ENCODE assay signal across 16 mouse cellular contexts in genomic region chr10:58532177-58532576, GRCm38 (mm10).
"Had no signal": no experiment of that assay in that cellular context is flagged by ENCODE, and none has a peak within 500 bp of the region (broad histone marks: within the 10 kb centered on the region; RNA-seq: fewer than 3 reads in every experiment).

No protein-coding gene starts in this region.

- H3K9me3 ChIP-seq: lung, embryonic 15.5 days; megakaryocyte, embryonic 14.5 days; midbrain, embryonic 15.5 days; neural tube, embryonic 12.5 days had no signal

- H3K27me3 ChIP-seq: lung, embryonic 15.5 days; megakaryocyte, embryonic 14.5 days; midbrain, embryonic 13.5 days; midbrain, embryonic 15.5 days; neural tube, embryonic 12.5 days had no signal

- H3K27ac ChIP-seq: lung, embryonic 15.5 days; macrophage; midbrain, embryonic 13.5 days; midbrain, embryonic 15.5 days; neural tube, embryonic 12.5 days had no signal

- ATAC-seq: lung, postnatal 0 days; midbrain, embryonic 13.5 days; midbrain, embryonic 15.5 days had no signal

- H3K9ac ChIP-seq: lung, embryonic 15.5 days; midbrain, embryonic 13.5 days; midbrain, embryonic 15.5 days; neural tube, embryonic 12.5 days had no signal

- H3K4me3 ChIP-seq: lung, embryonic 15.5 days; megakaryocyte, embryonic 14.5 days; midbrain, embryonic 13.5 days; midbrain, embryonic 15.5 days; neural tube, embryonic 12.5 days had no signal

- H3K4me1 ChIP-seq: lung, embryonic 15.5 days; megakaryocyte, embryonic 14.5 days; midbrain, embryonic 13.5 days; midbrain, embryonic 15.5 days; neural tube, embryonic 12.5 days had no signal

- DNase-seq: lung, adult 2 months; lung, postnatal 14 days; lung, postnatal 36 days; right cerebral cortex, postnatal 14 days; spleen, adult 18-20 months; thymus, adult 18-20 months; thymus, postnatal 14 days; thymus, postnatal 36 days had no signal

- H3K4me2 ChIP-seq: lung, embryonic 15.5 days; midbrain, embryonic 11.5 days; midbrain, embryonic 13.5 days; midbrain, embryonic 15.5 days; neural tube, embryonic 12.5 days had no signal
